Mouse (Mus musculus): ENCODE measurements around the gene Asb4. TPM values are rescaled to one million over a fixed set of nuclear protein-coding genes. Genes with fewer than 3 reads are reported as not detected.

Asb4 gene
- polyA plus RNA-seq, 1 experiment from 2014 or later: 23.0 TPM

DNA sequence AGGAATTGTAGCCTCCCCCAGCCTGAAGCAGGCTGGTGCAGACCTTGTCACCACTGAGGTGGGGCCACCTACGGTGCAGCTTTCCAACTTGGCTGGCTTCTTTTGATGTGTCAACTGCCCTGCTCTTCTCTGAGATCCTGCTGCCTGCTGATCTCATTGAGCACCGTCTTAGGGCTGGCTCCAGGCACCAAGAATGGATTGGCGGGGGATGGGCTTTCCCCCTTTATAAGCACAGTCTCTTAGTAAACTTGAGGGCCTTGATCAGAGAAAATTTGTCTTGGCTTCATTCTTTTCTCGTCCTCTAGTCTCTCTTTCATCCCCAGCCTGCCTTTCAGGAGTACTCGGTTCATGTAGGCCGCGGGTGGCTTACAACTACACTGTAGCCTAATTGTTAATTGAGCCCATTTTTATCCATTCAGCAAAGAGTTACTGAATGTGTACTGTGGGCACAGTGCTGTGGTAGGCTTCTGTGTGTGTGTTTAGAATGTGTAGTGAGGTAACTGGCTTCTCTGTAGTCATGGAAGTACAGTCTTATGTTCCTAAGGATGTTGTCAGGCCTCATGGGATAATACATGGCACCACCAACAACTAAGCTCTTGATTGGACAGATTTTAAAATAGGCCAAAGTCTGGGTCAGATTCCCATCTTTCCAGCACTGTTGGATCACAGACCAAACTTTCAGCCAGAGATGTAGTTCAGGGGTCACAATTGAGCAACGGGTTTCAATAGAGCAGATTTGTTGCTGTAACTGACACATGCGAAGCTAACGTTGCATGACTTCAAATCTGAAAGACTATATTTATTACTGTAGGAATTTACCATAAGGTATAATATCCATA, 87.5 kb downstream of the Asb4 start:
- no peaks in the 10 kb centered on the region for H3K36me3 ChIP-seq (replicated peaks)
- 73% methylated on average over 10 of the region's 10 CpGs for whole genome bisulfite sequencing
- no peak overlapping the region for H3K27ac ChIP-seq
- H3K9me3 ChIP-seq: no peaks in the 10 kb centered on the region
- no peaks in the 10 kb centered on the region; the same call in 1 of the 2 replicates for H3K4me1 ChIP-seq
- H3K27me3 ChIP-seq (ENCODE audit: poor library complexity, severe bottlenecking): no peaks in the 10 kb centered on the region
- DNase-seq (ENCODE audit: extremely low spot score, low spot score): no peak
- no peak overlapping the region for H3K4me3 ChIP-seq

DNA sequence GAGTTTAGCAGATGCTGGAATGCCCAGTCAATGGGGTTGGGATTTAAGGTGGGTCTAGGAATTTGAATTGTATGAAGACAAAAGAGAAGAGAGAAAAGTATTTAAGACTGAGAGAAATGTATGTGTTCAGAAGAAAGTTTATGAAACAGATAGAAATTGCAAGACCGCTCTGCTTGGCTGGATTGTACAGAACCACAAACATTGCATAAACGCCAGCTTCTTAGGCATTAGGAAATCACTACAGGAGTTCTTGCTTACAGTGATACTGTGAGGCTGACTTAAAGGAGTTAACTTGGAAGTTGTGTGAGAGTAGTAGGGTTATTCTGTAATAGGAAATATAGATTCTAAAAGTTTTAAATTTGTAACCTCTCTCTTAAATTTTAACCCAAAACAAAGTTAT, 89.5 kb downstream of the Asb4 start:
- no peaks in the 10 kb centered on the region for H3K36me3 ChIP-seq (replicated peaks)
- no peak overlapping the region for H3K4me3 ChIP-seq
- no peaks in the 10 kb centered on the region; the same call in 1 of the 2 replicates for H3K4me1 ChIP-seq
- WGBS: 96% methylated on average over 2 of the region's 2 CpGs
- no peaks in the 10 kb centered on the region for H3K27me3 ChIP-seq (ENCODE audit: poor library complexity, severe bottlenecking)
- no peak overlapping the region for H3K27ac ChIP-seq
- no peak for DNase-seq (ENCODE audit: extremely low spot score, low spot score)
- H3K9me3 ChIP-seq: no peaks in the 10 kb centered on the region; the same call in 1 of the 2 replicates

- Histone ChIP-seq H3K36me3 (replicated peaks) (no peaks in the 10 kb centered on the region), H3K4me3 (no peak overlapping the region), H3K4me1 (no peaks in the 10 kb centered on the region; the same call in 1 of the 2 replicates), H3K27me3 (ENCODE audit: poor library complexity, severe bottlenecking) (no peaks in the 10 kb centered on the region), H3K27ac (no peak overlapping the region), H3K9me3 (no peaks in the 10 kb centered on the region; the same call in 1 of the 2 replicates)
- no peak for DNase-seq (ENCODE audit: extremely low spot score, low spot score)
- 75% methylated on average over 1 of the region's 1 CpGs for WGBS
These were observed 90.8 kb downstream of the Asb4 start for GRCm38 (mm10) chr6:5474021-5474420.

DNA sequence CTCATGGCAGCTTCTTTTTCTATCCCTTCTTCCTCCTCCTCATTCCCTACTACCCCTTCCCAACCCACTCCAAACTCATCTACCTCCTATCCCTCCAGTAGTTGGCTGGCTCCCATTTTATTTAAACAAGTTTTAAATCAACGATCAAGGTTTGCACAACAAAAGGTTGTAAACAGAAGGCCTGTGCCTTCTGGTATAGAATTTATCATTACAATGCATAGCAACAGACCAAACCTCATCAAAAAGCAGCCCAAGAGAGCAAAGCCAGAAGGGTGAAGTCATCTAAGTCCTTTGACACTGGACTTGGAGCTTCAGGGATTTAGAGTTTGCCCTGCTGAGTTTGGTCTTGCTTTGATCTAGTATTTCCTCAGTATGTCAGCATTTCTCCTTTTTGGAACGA, 97.9 kb downstream of the Asb4 start:
- Histone ChIP-seq H3K36me3 (replicated peaks) (no peaks in the 10 kb centered on the region), H3K4me3 (no peak overlapping the region), H3K27me3 (ENCODE audit: poor library complexity, severe bottlenecking) (no peaks in the 10 kb centered on the region), H3K9me3 (no peaks in the 10 kb centered on the region; the same call in 1 of the 2 replicates), H3K4me1 (no peaks in the 10 kb centered on the region), H3K27ac (no peak overlapping the region)
- WGBS: 90% methylated on average over 2 of the region's 2 CpGs
- DNase-seq (ENCODE audit: extremely low spot score, low spot score): no peak

DNA sequence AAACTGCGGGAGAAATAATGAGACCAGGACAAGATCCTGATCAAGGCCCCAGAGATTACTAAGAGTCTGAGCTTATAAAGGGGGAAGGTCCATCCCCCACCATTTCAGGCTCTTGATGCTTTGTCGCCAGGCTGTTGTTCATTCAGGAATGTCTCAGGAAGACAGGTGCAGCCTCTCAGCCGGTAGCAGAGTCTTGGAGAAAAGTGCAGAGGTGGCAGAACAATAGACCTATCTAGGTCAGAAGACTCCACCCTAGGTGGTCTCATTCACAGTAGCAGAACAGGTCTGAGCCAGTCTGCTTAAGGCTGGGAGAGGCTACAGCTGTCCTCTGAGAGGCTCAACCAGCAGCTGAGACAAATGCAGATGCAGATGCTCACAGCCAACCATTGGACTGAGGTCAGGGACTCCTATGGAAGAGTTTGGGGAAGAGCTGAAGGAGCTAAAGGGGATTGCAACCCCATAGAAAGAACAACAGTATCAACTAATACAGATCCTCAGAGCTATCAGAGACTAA, 99.1 kb downstream of the Asb4 start:
- Histone ChIP-seq H3K27me3 (ENCODE audit: poor library complexity, severe bottlenecking) (no peaks in the 10 kb centered on the region), H3K4me3 (no peak overlapping the region), H3K9me3 (no peaks in the 10 kb centered on the region), H3K27ac (no peak overlapping the region), H3K36me3 (replicated peaks) (no peaks in the 10 kb centered on the region), H3K4me1 (no peaks in the 10 kb centered on the region)
- no peak for DNase-seq (ENCODE audit: extremely low spot score, low spot score)
- WGBS: 53% methylated on average over 3 of the region's 3 CpGs

Other genes starting within 250 kb of the Asb4 start
- 0.21 and 0.34 TPM in 2 replicates for gene Pon1, start 189.4 kb upstream of the Asb4 start, polyA plus RNA-seq (2016; fragmentation: Nextera tagmentation; extraction: Ambion mirVana)
- gene Pon3, start 127.1 kb upstream of the Asb4 start, polyA plus RNA-seq (2016; fragmentation: Nextera tagmentation; extraction: Ambion mirVana): 4.5 TPM in 2 replicates
- 33.3 and 34.9 TPM in 2 replicates for gene Pon2, start 84.9 kb upstream of the Asb4 start, polyA plus RNA-seq (2016; fragmentation: Nextera tagmentation; extraction: Ambion mirVana)
- 0.63 TPM in 2 replicates for gene Pdk4, start 112.9 kb downstream of the Asb4 start, polyA plus RNA-seq (2016; fragmentation: Nextera tagmentation; extraction: Ambion mirVana)

Data from forebrain, embryonic 10.5 days (tissue).